In genomic region chr14:74841297-74841696, GRCm38 (mm10) we compare ENCODE assay signal across 26 mouse cellular contexts.
DNase-seq lines count a peak whose midpoint lies in the region; ATAC-seq and TF ChIP-seq lines count a peak whose summit lies in the region.
"Had no signal": no experiment of that assay in that cellular context is flagged by ENCODE, and none has a peak within 500 bp of the region (broad histone marks: within the 10 kb centered on the region; RNA-seq: fewer than 3 reads in every experiment).

No protein-coding gene starts in this region.

- no peaks in the 10 kb centered on the region for H3K27me3 ChIP-seq in heart, embryonic 12.5 days (replicated peaks)
- H3K27me3 ChIP-seq in midbrain, embryonic 11.5 days (ENCODE audit: control insufficient read depth, insufficient read depth, low read length) = no peaks in the 10 kb centered on the region
- H3K27me3 ChIP-seq in midbrain, embryonic 14.5 days (ENCODE audit: control insufficient read depth, insufficient read depth, low read length) = no peaks in the 10 kb centered on the region
- no peaks in the 10 kb centered on the region for H3K27me3 ChIP-seq in limb, embryonic 13.5 days
- H3K27me3 ChIP-seq: embryonic facial prominence, embryonic 12.5 days; forebrain, embryonic 12.5 days; hindbrain, embryonic 13.5 days; midbrain, embryonic 12.5 days; Patski; stomach, embryonic 15.5 days had no signal

- intact Hi-C loops in left cerebral cortex, postnatal 10 days (cut with DNase I) = no loop called here

- ATAC-seq in heart, embryonic 12.5 days (ENCODE audit: insufficient number of reproducible peaks, low FRiP score) = no peak
- no peak for ATAC-seq in midbrain, embryonic 11.5 days (ENCODE audit: low FRiP score)
- ATAC-seq in midbrain, embryonic 14.5 days (ENCODE audit: low FRiP score, low TSS enrichment) = no peak
- ATAC-seq in limb, embryonic 13.5 days (ENCODE audit: low FRiP score, low read depth) = 0 out of 2 replicates have a peak, but pooled peaks have one; percentile 15
- ATAC-seq: lung, postnatal 0 days had no signal

- WGBS in heart, embryonic 12.5 days = 42% methylated on average over 3 of the region's 3 CpGs
- 78% methylated on average over 3 of the region's 3 CpGs for WGBS in midbrain, embryonic 11.5 days
- 80% methylated on average over 3 of the region's 3 CpGs for WGBS in midbrain, embryonic 14.5 days
- 62% methylated on average over 3 of the region's 3 CpGs for WGBS in limb, embryonic 13.5 days

- no peaks in the 10 kb centered on the region for H3K9me3 ChIP-seq in heart, embryonic 12.5 days (replicated peaks)
- no peaks in the 10 kb centered on the region for H3K9me3 ChIP-seq in midbrain, embryonic 11.5 days (ENCODE audit: control insufficient read depth, low read length)
- no peaks in the 10 kb centered on the region for H3K9me3 ChIP-seq in midbrain, embryonic 14.5 days (ENCODE audit: control insufficient read depth, low read length)
- no peaks in the 10 kb centered on the region for H3K9me3 ChIP-seq in limb, embryonic 13.5 days
- H3K9me3 ChIP-seq: embryonic facial prominence, embryonic 12.5 days; forebrain, embryonic 12.5 days; hindbrain, embryonic 13.5 days; midbrain, embryonic 12.5 days; stomach, embryonic 15.5 days had no signal

- H3K4me3 ChIP-seq in heart, embryonic 12.5 days = no peak overlapping the region
- H3K4me3 ChIP-seq in midbrain, embryonic 11.5 days (ENCODE audit: low read depth, low read length) = no peak overlapping the region
- no peak overlapping the region for H3K4me3 ChIP-seq in midbrain, embryonic 14.5 days (replicated peaks; ENCODE audit: low read depth, low read length)
- H3K4me3 ChIP-seq in bone marrow macrophage, adult 2 months (ENCODE audit: insufficient read depth, low read length) = no peak overlapping the region
- H3K4me3 ChIP-seq in limb, embryonic 13.5 days = no peak overlapping the region
- H3K4me3 ChIP-seq: embryonic facial prominence, embryonic 12.5 days; erythroblast, embryonic 14.5 days; forebrain, embryonic 12.5 days; gastrocnemius, adult 2 months; hindbrain, embryonic 13.5 days; layer of hippocampus, adult 2 months; midbrain, embryonic 12.5 days; stomach, embryonic 15.5 days had no signal

- H3K4me2 ChIP-seq in heart, embryonic 12.5 days = no peak overlapping the region
- H3K4me2 ChIP-seq in midbrain, embryonic 11.5 days = no peak overlapping the region
- no peak overlapping the region for H3K4me2 ChIP-seq in midbrain, embryonic 14.5 days (ENCODE audit: low read length)
- H3K4me2 ChIP-seq in limb, embryonic 13.5 days (replicated peaks) = no peak overlapping the region; the same call in 1 of the 2 replicates
- H3K4me2 ChIP-seq: embryonic facial prominence, embryonic 12.5 days; forebrain, embryonic 12.5 days; hindbrain, embryonic 13.5 days; midbrain, embryonic 12.5 days; stomach, embryonic 15.5 days had no signal

- no peaks in the 10 kb centered on the region for H3K36me3 ChIP-seq in heart, embryonic 12.5 days
- H3K36me3 ChIP-seq in midbrain, embryonic 11.5 days (ENCODE audit: control insufficient read depth, insufficient read depth, low read length) = no peaks in the 10 kb centered on the region
- H3K36me3 ChIP-seq in midbrain, embryonic 14.5 days (ENCODE audit: control insufficient read depth, insufficient read depth, low read length) = no peaks in the 10 kb centered on the region
- H3K36me3 ChIP-seq in limb, embryonic 13.5 days = no peaks in the 10 kb centered on the region
- H3K36me3 ChIP-seq: embryonic facial prominence, embryonic 12.5 days; forebrain, embryonic 12.5 days; hindbrain, embryonic 13.5 days; midbrain, embryonic 12.5 days; stomach, embryonic 15.5 days had no signal

- no peak for TF ChIP-seq POLR2A in bone marrow macrophage, adult 2 months (IDR thresholded peaks at IDR 0.05; ENCODE audit: borderline replicate concordance, low read depth, low read length)

- TF ChIP-seq CTCF in bone marrow macrophage, adult 2 months (IDR thresholded peaks at IDR 0.05; ENCODE audit: low read depth, low read length) = no peak

- peak overlapping the region; percentile 33; the same call in 1 of the 2 replicates for H3K9ac ChIP-seq in heart, embryonic 12.5 days
- H3K9ac ChIP-seq in midbrain, embryonic 11.5 days (ENCODE audit: low read length) = no peak overlapping the region
- no peak overlapping the region for H3K9ac ChIP-seq in midbrain, embryonic 14.5 days (replicated peaks; ENCODE audit: low read length)
- H3K9ac ChIP-seq in limb, embryonic 13.5 days = no peak overlapping the region
- H3K9ac ChIP-seq: embryonic facial prominence, embryonic 12.5 days; forebrain, embryonic 12.5 days; hindbrain, embryonic 13.5 days; midbrain, embryonic 12.5 days; stomach, embryonic 15.5 days had no signal

- H3K27ac ChIP-seq in heart, embryonic 12.5 days (ENCODE audit: poor library complexity, severe bottlenecking) = no peak overlapping the region
- no peak overlapping the region for H3K27ac ChIP-seq in midbrain, embryonic 11.5 days (ENCODE audit: low read depth, low read length)
- no peak overlapping the region for H3K27ac ChIP-seq in midbrain, embryonic 14.5 days (replicated peaks; ENCODE audit: low read depth, low read length)
- H3K27ac ChIP-seq in bone marrow macrophage, adult 2 months (ENCODE audit: insufficient read depth, low read depth, low read length) = peak overlapping the region; percentile 28
- H3K27ac ChIP-seq in limb, embryonic 13.5 days = no peak overlapping the region
- H3K27ac ChIP-seq: embryonic facial prominence, embryonic 12.5 days; forebrain, embryonic 12.5 days; gastrocnemius, adult 2 months; hindbrain, embryonic 13.5 days; layer of hippocampus, adult 2 months; midbrain, embryonic 12.5 days; stomach, embryonic 15.5 days had no signal

- H3K4me1 ChIP-seq in heart, embryonic 12.5 days (replicated peaks) = peaks cover 42% of the 10 kb centered on the region
- no peaks in the 10 kb centered on the region; the same call in 1 of the 2 replicates for H3K4me1 ChIP-seq in midbrain, embryonic 11.5 days (ENCODE audit: control insufficient read depth, insufficient read depth, low read length)
- H3K4me1 ChIP-seq in midbrain, embryonic 14.5 days (ENCODE audit: control insufficient read depth, insufficient read depth, low read length) = peaks cover 2% of the 10 kb centered on the region; the same call in 1 of the 2 replicates
- peaks cover 20% of the 10 kb centered on the region for H3K4me1 ChIP-seq in bone marrow macrophage, adult 2 months (ENCODE audit: control insufficient read depth, insufficient read depth, low read length)
- peaks cover 30% of the 10 kb centered on the region for H3K4me1 ChIP-seq in limb, embryonic 13.5 days

- no peak for DNase-seq in heart, postnatal 4 days
- DNase-seq in midbrain, embryonic 11.5 days (ENCODE audit: low spot score, missing footprints) = peak; percentile 69
- DNase-seq in midbrain, embryonic 14.5 days = no peak
- no peak for DNase-seq in left cerebral cortex, postnatal 10 days (ENCODE audit: extremely low spot score in 1 of 2, low spot score in 2 of 2)
- no peak for DNase-seq in gastrocnemius, postnatal 25 days
- DNase-seq: adrenal gland, adult 2 months; cerebellum, adult 18-20 months; cerebellum, postnatal 25 days; gastrocnemius, adult 2 months; heart, postnatal 10 days; kidney, postnatal 25 days; right cerebral cortex, postnatal 14 days; thymus, adult 2 months; thymus, postnatal 4 days had no signal
